Mouse (Mus musculus) thymus, adult 2 months (tissue): Measurements from ENCODE around the gene Arfgef2.

ENCODE experiments used
- CTCF ChIP-seq: fragments of 200-500 bp; IDR thresholded peaks from 2 replicates; pipeline ENCODE4 v1.5.1; 2012; ENCODE audit warnings: mild to moderate bottlenecking, control low read depth, low read length, moderate library complexity, borderline replicate concordance; ENCODE audit not compliant: control insufficient read depth, poor library complexity, insufficient read depth; ENCODE audit errors: extremely low read depth
- POLR2A ChIP-seq: fragments of 200-500 bp; IDR thresholded peaks from 2 replicates; pipeline ENCODE4 v1.6.1; 2012; ENCODE audit warnings: mild to moderate bottlenecking, low read length, control low read depth, moderate library complexity; ENCODE audit not compliant: control insufficient read depth, poor library complexity, insufficient read depth; ENCODE audit errors: extremely low read depth

DNA sequence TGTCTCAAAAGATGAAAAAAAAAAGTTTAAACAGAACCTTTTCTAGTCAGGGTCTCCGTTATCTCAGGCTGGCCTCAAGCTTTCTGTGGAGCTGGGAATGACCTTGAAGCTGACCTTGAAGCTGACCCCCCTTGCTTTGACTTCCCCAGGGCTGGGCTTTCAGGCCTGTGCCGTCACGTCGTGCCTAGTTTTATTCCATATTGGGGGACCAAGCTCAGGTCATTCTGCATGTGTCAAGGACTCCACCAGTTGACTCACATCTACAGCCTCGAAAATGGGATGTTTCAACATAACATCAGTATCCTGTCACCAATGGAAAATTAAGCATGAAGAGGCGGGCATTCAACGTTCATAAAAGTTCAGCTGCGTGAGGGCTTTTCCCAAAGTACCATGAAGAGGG, 25.4 kb upstream of the Arfgef2 start:
- TF ChIP-seq POLR2A (no peak), CTCF (no peak)
